Mouse (Mus musculus) bone marrow, adult 2 months (tissue): ENCODE data around the gene Cdan1.

Experiments
- CTCF ChIP-seq: fragments of 200-500 bp; IDR thresholded peaks from 2 replicates; pipeline ENCODE4 v1.5.1; 2011; ENCODE audit warnings: low read length, control low read depth; ENCODE audit not compliant: control insufficient read depth, insufficient read depth
- POLR2A ChIP-seq: fragments of 200-500 bp; IDR thresholded peaks from 2 replicates; pipeline ENCODE4 v1.6.1; 2011; ENCODE audit warnings: low read depth, mild to moderate bottlenecking, control low read depth, low read length, borderline replicate concordance; ENCODE audit not compliant: control insufficient read depth

DNA sequence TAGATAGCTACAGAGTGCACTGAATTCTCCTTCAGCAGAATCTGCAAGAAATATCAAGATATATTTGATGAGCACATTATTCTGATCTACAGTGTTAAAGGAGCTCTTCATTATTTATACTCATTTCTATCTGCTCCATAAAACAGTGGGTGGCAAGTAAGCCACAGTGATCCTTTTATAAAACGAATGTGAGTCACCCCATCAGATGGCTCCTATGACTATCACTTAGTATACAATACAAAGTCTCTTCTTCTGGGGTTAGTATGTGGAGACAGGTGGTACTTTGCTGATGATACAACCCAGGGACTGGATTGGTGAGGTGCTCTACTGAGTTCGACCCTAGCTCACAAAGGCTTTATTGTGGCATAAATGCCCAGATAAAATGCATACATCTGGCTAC lies 23.3 kb upstream of the Cdan1 start:
- TF ChIP-seq POLR2A (no peak), CTCF (no peak)
